Mouse (Mus musculus) G1E (cell line): ENCODE data around the gene Tbc1d17.

Experiments
- CTCF ChIP-seq: IDR thresholded peaks from 2 replicates; pipeline ENCODE4 v1.5.1; 2012; ENCODE audit warnings: low read depth, low read length, inconsistent platforms, mixed read lengths
- GATA1 ChIP-seq: IDR thresholded peaks from 2 replicates; pipeline ENCODE4 v1.6.1; 2012; ENCODE audit warnings: borderline replicate concordance, low read length, inconsistent platforms, mixed read lengths
- TAL1 ChIP-seq: conservative IDR thresholded peaks from 2 replicates; pipeline ENCODE4 v1.6.1; 2012; ENCODE audit warnings: low read depth, low read length, inconsistent platforms, mixed read lengths

DNA sequence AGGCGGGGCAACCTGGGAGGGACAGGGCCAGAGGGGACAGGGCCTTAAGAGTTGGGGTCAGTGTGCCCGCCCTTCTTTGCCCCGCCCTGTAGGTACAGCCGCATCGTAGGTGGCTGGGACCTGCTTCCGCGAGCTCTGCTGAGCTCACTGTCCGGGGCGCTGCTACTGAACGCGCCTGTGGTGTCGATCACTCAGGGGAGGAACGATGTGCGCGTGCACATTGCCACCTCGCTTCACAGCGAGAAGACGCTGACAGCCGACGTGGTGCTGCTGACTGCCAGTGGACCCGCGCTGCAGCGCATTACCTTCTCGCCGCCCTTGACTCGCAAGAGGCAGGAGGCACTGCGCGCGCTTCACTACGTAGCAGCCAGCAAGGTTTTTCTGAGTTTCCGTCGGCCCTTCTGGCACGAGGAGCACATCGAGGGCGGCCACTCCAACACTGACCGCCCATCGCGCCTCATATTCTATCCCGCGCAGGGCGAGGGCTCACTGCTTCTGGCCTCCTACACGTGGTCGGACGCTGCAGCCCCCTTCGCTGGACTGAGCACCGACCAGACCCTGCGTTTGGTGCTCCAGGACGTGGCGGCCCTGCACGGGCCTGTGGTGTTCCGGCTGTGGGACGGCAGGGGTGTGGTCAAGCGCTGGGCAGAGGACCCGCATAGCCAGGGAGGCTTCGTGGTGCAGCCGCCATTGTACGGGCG lies 9.2 kb downstream of the Tbc1d17 start:
- TF ChIP-seq TAL1: no peak
- no peak for TF ChIP-seq CTCF
- no peak for TF ChIP-seq GATA1
